Mouse (Mus musculus): ENCODE measurements around the gene Lmo7. TPM values are rescaled to one million over a fixed set of nuclear protein-coding genes. Genes with fewer than 3 reads are reported as not detected.

The Lmo7 gene
- polyA plus RNA-seq, 1 experiment from 2014 or later = 3.8 TPM

DNA sequence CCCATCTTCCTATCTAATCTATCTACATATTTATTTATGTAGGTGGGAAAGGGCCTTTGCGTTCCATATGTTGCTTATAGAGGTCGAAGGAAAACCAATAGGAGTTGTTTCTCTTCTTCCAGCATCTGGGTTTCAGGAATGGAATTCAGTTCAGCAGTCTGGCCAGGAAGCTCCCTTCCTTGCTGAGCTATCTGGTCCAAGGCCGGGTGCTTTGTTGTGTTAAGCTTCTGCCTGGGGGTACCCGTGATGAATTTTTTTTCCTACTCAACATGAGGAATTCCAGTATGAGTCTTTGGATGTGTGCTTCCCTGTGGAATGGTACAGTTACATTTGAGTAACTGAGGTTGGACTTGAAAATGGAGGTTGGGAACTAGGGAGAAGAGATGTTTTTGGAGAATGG lies 139.9 kb downstream of the Lmo7 start:
- 60% methylated on average over 4 of the region's 4 CpGs for WGBS
- H3K27ac ChIP-seq (ENCODE audit: low read depth, low read length) = no peak overlapping the region
- H3K36me3 ChIP-seq (ENCODE audit: control insufficient read depth, insufficient read depth, low read length) = no peaks in the 10 kb centered on the region
- no peak overlapping the region for H3K4me3 ChIP-seq (ENCODE audit: low read depth, low read length)
- H3K4me1 ChIP-seq (replicated peaks; ENCODE audit: control insufficient read depth, insufficient read depth, low read length) = no peaks in the 10 kb centered on the region
- no peak for DNase-seq (ENCODE audit: low spot score)
- H3K4me2 ChIP-seq = no peak overlapping the region
- no peaks in the 10 kb centered on the region for H3K9me3 ChIP-seq (ENCODE audit: control insufficient read depth, low read length)
- H3K9ac ChIP-seq (ENCODE audit: low read depth, low read length) = no peak overlapping the region
- no peak for ATAC-seq (replicated peaks; ENCODE audit: low FRiP score)
- no peaks in the 10 kb centered on the region for H3K27me3 ChIP-seq (replicated peaks; ENCODE audit: control insufficient read depth, insufficient read depth, low read length)

DNA sequence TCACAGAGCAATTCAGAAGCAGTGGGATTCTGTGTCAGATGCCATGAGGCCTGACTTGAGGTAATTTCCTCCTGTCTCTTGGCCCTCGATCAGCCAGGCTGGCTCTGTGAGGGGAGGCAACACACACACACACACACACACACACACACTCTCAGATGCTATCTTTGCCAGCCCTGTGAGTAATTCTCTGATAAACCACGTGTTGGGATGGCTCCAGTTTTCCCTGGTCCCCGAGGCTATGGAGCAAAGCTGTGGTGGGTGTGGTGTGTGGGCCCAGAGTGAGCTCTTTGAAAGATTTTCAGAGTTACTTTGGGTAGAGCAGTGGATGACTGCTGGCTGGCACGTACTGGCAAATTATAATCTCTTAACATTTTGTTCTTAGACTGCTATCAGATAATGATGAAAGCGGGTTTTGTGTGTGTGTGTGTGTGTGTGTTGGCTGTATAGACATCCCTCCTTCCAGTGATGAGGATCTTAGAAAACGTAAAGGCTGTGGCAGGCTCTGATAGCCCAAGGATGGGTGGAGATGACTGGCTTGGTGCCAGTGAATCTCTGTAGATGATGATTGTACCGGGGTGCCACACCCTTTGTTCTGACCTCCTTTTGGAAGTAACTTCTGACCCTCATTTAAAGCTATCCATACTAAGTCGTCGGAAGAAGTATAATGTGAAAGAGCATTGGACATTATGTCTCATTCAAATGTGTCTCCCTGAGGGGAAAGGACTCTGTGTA lies 140.6 kb downstream of the Lmo7 start:
- no peak for DNase-seq (ENCODE audit: low spot score)
- Histone ChIP-seq H3K36me3 (ENCODE audit: control insufficient read depth, insufficient read depth, low read length) (no peaks in the 10 kb centered on the region), H3K9ac (ENCODE audit: low read depth, low read length) (no peak overlapping the region), H3K9me3 (ENCODE audit: control insufficient read depth, low read length) (no peaks in the 10 kb centered on the region), H3K4me3 (ENCODE audit: low read depth, low read length) (no peak overlapping the region), H3K4me1 (replicated peaks; ENCODE audit: control insufficient read depth, insufficient read depth, low read length) (no peaks in the 10 kb centered on the region), H3K4me2 (no peak overlapping the region), H3K27me3 (replicated peaks; ENCODE audit: control insufficient read depth, insufficient read depth, low read length) (no peaks in the 10 kb centered on the region), H3K27ac (ENCODE audit: low read depth, low read length) (no peak overlapping the region)
- 73% methylated on average over 9 of the region's 9 CpGs for WGBS
- ATAC-seq (replicated peaks; ENCODE audit: low FRiP score) = no peak

DNA sequence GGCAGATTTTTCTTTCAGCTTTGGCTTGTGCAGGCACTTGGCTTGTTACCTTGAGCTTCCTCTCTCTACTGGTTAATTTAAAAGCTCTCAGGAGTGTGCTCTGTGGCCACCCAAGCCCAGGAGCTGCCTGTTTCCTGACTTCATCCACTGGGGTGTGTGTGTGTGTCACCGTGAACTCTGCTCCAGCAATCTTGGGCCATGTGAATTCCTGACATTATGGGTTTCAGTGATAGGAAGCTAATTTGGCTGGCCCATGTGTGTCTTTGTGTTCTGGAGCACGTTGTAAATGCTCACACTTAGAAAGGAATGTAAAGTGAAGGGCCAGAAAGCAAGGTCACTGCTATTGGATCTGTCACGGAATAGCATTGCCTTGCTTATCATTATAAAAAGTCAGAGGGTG lies 143.1 kb downstream of the Lmo7 start:
- ATAC-seq (replicated peaks; ENCODE audit: low FRiP score) = no peak
- H3K9ac ChIP-seq (ENCODE audit: low read depth, low read length) = no peak overlapping the region

DNA sequence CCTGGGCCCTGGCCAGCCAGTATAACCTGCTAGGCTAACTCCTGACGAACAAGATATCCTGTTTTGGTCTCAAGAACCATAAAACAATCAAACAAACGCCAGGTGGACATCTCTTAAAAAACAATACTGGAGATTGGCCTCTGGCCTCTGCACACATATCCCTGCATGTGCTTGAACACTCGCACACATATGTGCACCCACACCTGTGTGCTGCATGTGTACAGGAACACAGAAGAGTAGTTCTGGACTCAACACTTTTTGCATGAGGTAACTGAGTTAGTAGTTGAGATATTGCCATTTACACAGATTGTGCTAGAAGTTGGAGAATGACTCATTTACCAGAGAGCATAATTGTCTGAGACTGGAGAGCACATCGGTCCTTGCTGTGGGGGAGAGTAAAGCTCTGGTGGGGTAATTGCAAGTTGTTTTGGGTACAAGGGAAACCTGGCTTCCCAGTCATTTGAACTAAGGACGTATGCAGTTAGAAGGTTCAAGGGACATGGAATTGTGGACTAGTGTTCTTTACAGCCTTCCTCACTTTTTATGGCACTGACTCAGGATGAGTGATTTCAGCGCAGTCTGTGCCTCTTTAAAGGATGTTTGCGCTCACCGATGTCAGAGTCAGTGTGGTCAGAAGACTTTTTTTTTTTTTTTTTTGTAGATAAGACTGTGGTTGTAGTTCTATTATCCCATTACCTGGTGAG lies 148.7 kb downstream of the Lmo7 start:
- Histone ChIP-seq H3K4me1 (replicated peaks; ENCODE audit: control insufficient read depth, insufficient read depth, low read length) (peaks cover 3% of the 10 kb centered on the region; the same call in 1 of the 2 replicates), H3K9me3 (ENCODE audit: control insufficient read depth, low read length) (no peaks in the 10 kb centered on the region), H3K4me3 (ENCODE audit: low read depth, low read length) (no peak overlapping the region), H3K9ac (ENCODE audit: low read depth, low read length) (no peak overlapping the region), H3K27me3 (replicated peaks; ENCODE audit: control insufficient read depth, insufficient read depth, low read length) (no peaks in the 10 kb centered on the region), H3K36me3 (ENCODE audit: control insufficient read depth, insufficient read depth, low read length) (no peaks in the 10 kb centered on the region), H3K27ac (ENCODE audit: low read depth, low read length) (no peak overlapping the region), H3K4me2 (no peak overlapping the region)
- ATAC-seq (replicated peaks; ENCODE audit: low FRiP score) (no peak), DNase-seq (ENCODE audit: low spot score) (no peak)
- WGBS = 70% methylated on average over 8 of the region's 8 CpGs

More for the DNA sequence above, 143.1 kb downstream of the Lmo7 start:
- 58% methylated on average over 3 of the region's 3 CpGs for WGBS
- H3K36me3 ChIP-seq (ENCODE audit: control insufficient read depth, insufficient read depth, low read length) = no peaks in the 10 kb centered on the region
- H3K9me3 ChIP-seq (ENCODE audit: control insufficient read depth, low read length) = no peaks in the 10 kb centered on the region
- no peak overlapping the region for H3K27ac ChIP-seq (ENCODE audit: low read depth, low read length)
- no peak overlapping the region for H3K4me2 ChIP-seq
- DNase-seq (ENCODE audit: low spot score) = no peak
- no peaks in the 10 kb centered on the region for H3K27me3 ChIP-seq (replicated peaks; ENCODE audit: control insufficient read depth, insufficient read depth, low read length)
- H3K4me3 ChIP-seq (ENCODE audit: low read depth, low read length) = no peak overlapping the region
- no peaks in the 10 kb centered on the region for H3K4me1 ChIP-seq (replicated peaks; ENCODE audit: control insufficient read depth, insufficient read depth, low read length)

DNA sequence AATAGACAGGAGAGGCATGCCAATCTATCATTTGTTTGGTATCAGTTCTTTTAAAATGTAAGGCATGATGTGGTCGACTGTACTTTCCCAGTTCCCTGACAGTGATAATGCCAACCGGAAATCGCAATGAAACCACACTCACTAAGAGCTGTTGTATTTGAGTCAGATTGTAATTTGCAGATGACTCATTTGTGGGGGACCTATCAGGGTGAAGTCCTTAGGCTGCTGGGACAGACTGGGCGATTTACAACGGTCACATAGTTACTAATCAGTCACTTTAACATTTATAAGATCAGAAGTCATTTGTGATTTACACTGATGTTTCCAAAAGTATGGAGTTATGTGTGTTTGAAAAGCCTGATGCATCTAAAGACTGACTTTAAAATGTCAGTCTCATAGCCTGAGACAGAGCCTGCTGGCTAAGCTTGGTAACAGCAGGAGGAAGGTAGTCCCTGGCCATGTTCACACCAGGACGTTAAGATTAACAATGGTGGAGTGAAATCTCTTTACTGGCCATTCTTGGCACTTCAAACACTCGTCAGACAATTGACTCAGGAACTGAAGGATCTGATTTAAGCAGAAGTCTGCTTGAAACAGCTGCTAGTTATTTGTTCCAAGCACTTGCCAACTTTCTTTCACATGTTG lies 149.4 kb downstream of the Lmo7 start:
- 36% methylated on average over 7 of the region's 7 CpGs for WGBS
- H3K27ac ChIP-seq (ENCODE audit: low read depth, low read length) = no peak overlapping the region
- H3K4me3 ChIP-seq (ENCODE audit: low read depth, low read length) = no peak overlapping the region
- H3K36me3 ChIP-seq (ENCODE audit: control insufficient read depth, insufficient read depth, low read length) = no peaks in the 10 kb centered on the region
- no peak overlapping the region for H3K4me2 ChIP-seq
- DNase-seq (ENCODE audit: low spot score) (no peak), ATAC-seq (replicated peaks; ENCODE audit: low FRiP score) (no peak)
- H3K9ac ChIP-seq (ENCODE audit: low read depth, low read length) = no peak overlapping the region
- no peaks in the 10 kb centered on the region for H3K27me3 ChIP-seq (replicated peaks; ENCODE audit: control insufficient read depth, insufficient read depth, low read length)
- H3K9me3 ChIP-seq (ENCODE audit: control insufficient read depth, low read length) = no peaks in the 10 kb centered on the region
- H3K4me1 ChIP-seq (replicated peaks; ENCODE audit: control insufficient read depth, insufficient read depth, low read length) = peaks cover 3% of the 10 kb centered on the region; the same call in 1 of the 2 replicates

DNA sequence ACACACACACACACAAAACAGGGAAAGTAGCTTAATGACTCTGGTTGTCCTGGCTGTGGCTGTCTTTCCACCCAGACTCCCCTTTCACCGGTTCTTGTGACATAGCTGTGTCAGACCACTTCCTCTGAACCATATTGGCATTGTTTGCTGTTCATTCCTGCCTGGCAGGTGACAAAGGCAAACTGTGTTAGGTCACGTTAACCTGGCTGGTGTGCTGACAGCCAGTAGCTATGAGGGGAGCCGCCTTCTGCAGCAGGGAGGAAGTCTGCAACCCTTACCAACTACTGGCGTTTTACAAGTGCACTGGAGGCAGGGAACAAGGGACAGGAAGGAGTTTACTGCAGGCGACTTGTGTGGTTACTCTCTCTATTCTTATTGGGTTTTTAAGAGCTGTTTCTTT lies 153.2 kb downstream of the Lmo7 start:
- DNase-seq (ENCODE audit: low spot score) (peak; percentile 33), ATAC-seq (replicated peaks; ENCODE audit: low FRiP score) (no peak)
- H3K4me2 ChIP-seq = no peak overlapping the region
- no peak overlapping the region for H3K9ac ChIP-seq (ENCODE audit: low read depth, low read length)
- no peak overlapping the region for H3K27ac ChIP-seq (ENCODE audit: low read depth, low read length)
- H3K9me3 ChIP-seq (ENCODE audit: control insufficient read depth, low read length) = no peaks in the 10 kb centered on the region
- no peak overlapping the region for H3K4me3 ChIP-seq (ENCODE audit: low read depth, low read length)
- WGBS = 13% methylated on average over 5 of the region's 5 CpGs
- H3K4me1 ChIP-seq (replicated peaks; ENCODE audit: control insufficient read depth, insufficient read depth, low read length) = peaks cover 3% of the 10 kb centered on the region; the same call in 1 of the 2 replicates
- no peaks in the 10 kb centered on the region for H3K27me3 ChIP-seq (replicated peaks; ENCODE audit: control insufficient read depth, insufficient read depth, low read length)
- H3K36me3 ChIP-seq (ENCODE audit: control insufficient read depth, insufficient read depth, low read length) = no peaks in the 10 kb centered on the region

DNA sequence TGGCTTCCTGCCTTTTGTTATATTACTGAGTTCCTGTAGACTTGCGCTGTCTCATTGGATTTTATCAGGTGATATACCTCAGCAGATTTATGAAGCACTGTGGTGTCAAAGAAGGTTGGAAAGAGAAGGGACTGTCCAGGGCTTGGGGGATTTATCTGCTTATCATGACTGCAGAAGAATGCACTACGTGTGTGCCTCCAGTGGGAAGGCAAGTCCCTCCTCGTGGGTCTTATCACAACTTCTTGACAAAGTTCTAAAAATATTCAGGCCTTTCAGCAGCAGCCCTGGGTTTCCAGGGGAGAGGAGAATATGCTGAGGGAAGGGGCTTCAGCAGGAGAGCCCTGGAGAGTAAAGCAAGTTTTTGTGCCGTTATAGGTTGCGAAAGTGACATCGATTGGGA lies 154.0 kb downstream of the Lmo7 start:
- ATAC-seq (replicated peaks; ENCODE audit: low FRiP score) (no peak), DNase-seq (ENCODE audit: low spot score) (no peak)
- no peak overlapping the region for H3K4me3 ChIP-seq (ENCODE audit: low read depth, low read length)
- no peaks in the 10 kb centered on the region for H3K36me3 ChIP-seq (ENCODE audit: control insufficient read depth, insufficient read depth, low read length)
- no peak overlapping the region for H3K9ac ChIP-seq (ENCODE audit: low read depth, low read length)
- no peak overlapping the region for H3K4me2 ChIP-seq
- no peaks in the 10 kb centered on the region for H3K9me3 ChIP-seq (ENCODE audit: control insufficient read depth, low read length)
- H3K27me3 ChIP-seq (replicated peaks; ENCODE audit: control insufficient read depth, insufficient read depth, low read length) = no peaks in the 10 kb centered on the region
- 56% methylated on average over 6 of the region's 6 CpGs for WGBS
- peaks cover 3% of the 10 kb centered on the region; the same call in 1 of the 2 replicates for H3K4me1 ChIP-seq (replicated peaks; ENCODE audit: control insufficient read depth, insufficient read depth, low read length)
- H3K27ac ChIP-seq (ENCODE audit: low read depth, low read length) = no peak overlapping the region

DNA sequence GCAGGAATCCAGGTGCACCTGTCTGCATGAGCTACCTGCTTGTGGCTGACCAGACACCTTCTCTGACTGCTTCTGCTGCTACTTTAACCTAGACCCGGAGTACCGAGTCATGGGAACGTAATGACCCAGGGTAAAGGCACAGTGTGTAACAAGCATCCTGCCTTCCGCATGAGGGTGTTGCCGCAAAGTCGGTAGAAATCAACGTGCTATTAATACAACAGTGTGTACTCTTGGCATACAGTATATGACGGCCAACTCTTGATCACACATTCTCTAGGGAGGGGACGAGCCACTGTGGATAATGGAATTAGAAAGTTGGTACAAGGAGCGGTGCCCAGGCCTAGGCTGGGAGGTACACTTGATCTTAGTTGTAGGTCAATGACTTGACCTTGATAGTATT lies 156.6 kb downstream of the Lmo7 start:
- H3K4me3 ChIP-seq (ENCODE audit: low read depth, low read length) = no peak overlapping the region
- WGBS = 96% methylated on average over 10 of the region's 10 CpGs
- no peak overlapping the region for H3K27ac ChIP-seq (ENCODE audit: low read depth, low read length)
- no peaks in the 10 kb centered on the region for H3K36me3 ChIP-seq (ENCODE audit: control insufficient read depth, insufficient read depth, low read length)
- H3K4me1 ChIP-seq (replicated peaks; ENCODE audit: control insufficient read depth, insufficient read depth, low read length) = peaks cover 3% of the 10 kb centered on the region; the same call in 1 of the 2 replicates
- no peak for DNase-seq (ENCODE audit: low spot score)
- no peaks in the 10 kb centered on the region for H3K9me3 ChIP-seq (ENCODE audit: control insufficient read depth, low read length)
- no peak for ATAC-seq (replicated peaks; ENCODE audit: low FRiP score)
- no peak overlapping the region for H3K4me2 ChIP-seq
- no peak overlapping the region for H3K9ac ChIP-seq (ENCODE audit: low read depth, low read length)
- no peaks in the 10 kb centered on the region for H3K27me3 ChIP-seq (replicated peaks; ENCODE audit: control insufficient read depth, insufficient read depth, low read length)

Measured in liver, embryonic 11.5 days (tissue).